Mouse (Mus musculus) G1E (cell line): ENCODE data around the gene Scfd2.

Experiments used
- CTCF ChIP-seq: IDR thresholded peaks from 2 replicates; pipeline ENCODE4 v1.5.1; 2012; ENCODE audit warnings: low read depth, low read length, inconsistent platforms, mixed read lengths
- GATA2 ChIP-seq: IDR thresholded peaks from 2 replicates; pipeline ENCODE4 v1.6.1; 2012; ENCODE audit warnings: low read depth, low read length, inconsistent platforms, borderline replicate concordance
- POLR2AphosphoS5 ChIP-seq: IDR thresholded peaks from 2 replicates; pipeline ENCODE4 v1.6.1; 2012; ENCODE audit warnings: low read depth, low read length, inconsistent platforms; ENCODE audit not compliant: insufficient replicate concordance
- TAL1 ChIP-seq: conservative IDR thresholded peaks from 2 replicates; pipeline ENCODE4 v1.6.1; 2012; ENCODE audit warnings: low read depth, low read length, inconsistent platforms, mixed read lengths

DNA sequence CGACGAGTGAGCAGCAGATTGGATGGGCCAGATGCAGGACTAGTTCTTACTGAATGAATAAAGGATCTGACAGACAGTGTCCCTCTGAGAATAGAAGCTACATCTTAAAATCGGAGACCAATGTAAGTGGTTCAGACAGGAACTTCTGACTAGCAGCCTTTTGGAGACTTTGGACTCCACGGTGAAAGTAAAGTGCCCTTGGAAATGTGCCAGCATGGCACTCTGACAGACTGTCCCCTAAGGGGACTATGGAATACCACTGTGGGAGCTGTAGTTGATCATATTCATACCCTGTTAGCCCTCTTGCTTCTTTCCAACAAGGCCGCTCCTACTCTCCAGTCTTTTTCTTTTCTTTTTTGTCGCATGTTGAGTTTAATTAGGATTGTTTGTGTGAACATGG lies 368.4 kb downstream of the Scfd2 start:
- no peak for TF ChIP-seq CTCF
- no peak for TF ChIP-seq TAL1
- TF ChIP-seq POLR2AphosphoS5: no peak
- no peak for TF ChIP-seq GATA2
